Mouse (Mus musculus) heart, postnatal 25 days (tissue): ENCODE measurements around the gene Etfdh. TPM values are rescaled to one million over a fixed set of nuclear protein-coding genes. Genes with fewer than 3 reads are reported as not detected.

Experiments used
- DNase-seq: peaks from one replicate; pipeline ENCODE4 v3.0.0; 2022; ENCODE audit warnings: low spot score
- intact Hi-C: fragments of 180-260 bp; cut with DNase I; formaldehyde crosslinking; loops from one replicate; pipeline ENCODE4 v1.15.1; 2025
- total RNA-seq, 2 experiments: library from RNA; stranded (reverse); gene quantifications; 2 replicates each; pipeline ENCODE4 v1.2.3; 2021

Gene Etfdh
- total RNA-seq, 2 experiments from 2014 or later = 492 to 526 TPM

- DNase-seq = no peak
- intact Hi-C loops = no loop called here
These were observed 69.6 kb downstream of the Etfdh start for GRCm38 (mm10) chr3:79559773-79560045.

DNA sequence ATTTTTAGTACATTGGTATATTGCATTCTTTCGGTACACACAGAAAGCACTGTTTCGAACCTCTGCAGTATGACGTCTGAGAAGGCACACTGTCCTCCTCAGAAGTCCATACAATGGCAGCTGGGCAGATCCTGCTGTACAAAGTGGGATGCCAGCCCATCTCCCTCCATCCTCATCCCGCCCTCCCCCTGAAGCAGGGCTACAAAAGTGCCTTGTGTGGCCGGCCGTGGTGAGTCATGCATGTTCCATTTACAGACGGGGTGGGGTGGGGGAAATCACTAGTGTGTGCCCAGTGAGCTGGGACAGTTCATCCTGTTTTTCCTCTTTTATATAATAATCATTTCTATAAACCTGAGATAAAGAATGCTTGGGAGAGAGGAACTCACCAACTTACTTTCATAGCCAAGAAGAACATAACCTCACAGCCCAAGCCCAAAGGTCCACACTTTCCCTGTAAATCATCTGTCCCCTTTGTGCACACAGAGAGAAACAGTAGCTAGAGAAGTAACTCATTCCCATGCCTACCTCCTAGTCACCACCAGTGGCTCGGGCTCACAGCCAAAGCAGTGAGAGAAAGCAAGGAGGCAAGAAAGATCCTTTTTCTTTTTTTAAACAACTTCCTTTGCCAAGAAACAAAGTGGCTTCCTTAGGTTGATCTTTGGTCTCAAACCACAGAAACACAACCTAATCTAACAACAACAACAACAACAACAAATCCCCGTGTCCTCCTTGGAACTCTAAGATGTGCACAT lies 70.1 kb downstream of the Etfdh start:
- peak; percentile 37 for DNase-seq
- intact Hi-C loops = no loop called here

GRCm38 (mm10) chr3:79555061-79555460 lies 74.2 kb downstream of the Etfdh start:
- DNase-seq = no peak
- intact Hi-C loops = no loop called here

Other genes with a start within 250 kb of the Etfdh start
- gene Fnip2, start 61.7 kb downstream of the Etfdh start, total RNA-seq = 10 to 100 TPM; 13.7 to 15.6 TPM
- gene Ppid, start 38.2 kb downstream of the Etfdh start, total RNA-seq = 10 to 100 TPM; 39.2 to 41.7 TPM
- 1 to 10 TPM; 1.7 TPM for gene 4930579G24Rik, start 421 bp downstream of the Etfdh start, total RNA-seq
- 1 to 10 TPM; 1.7 to 1.8 TPM for gene Rxfp1, start 108.4 kb upstream of the Etfdh start, total RNA-seq
- 1 to 10 TPM; 8.1 to 9.1 TPM for gene Tmem144, start 223.3 kb upstream of the Etfdh start, total RNA-seq